ENCODE assay signal across 9 mouse cellular contexts in genomic region chr16:89943267-89943971, GRCm38 (mm10).
DNase-seq lines count a peak whose midpoint lies in the region; ATAC-seq and TF ChIP-seq lines count a peak whose summit lies in the region.
"Had no signal": no experiment of that assay in that cellular context is flagged by ENCODE, and none has a peak within 500 bp of the region (broad histone marks: within the 10 kb centered on the region; RNA-seq: fewer than 3 reads in every experiment).

No protein-coding gene starts in this region.

- no peaks in the 10 kb centered on the region for H3K27me3 ChIP-seq in kidney, postnatal 0 days (ENCODE audit: insufficient read depth, low read length)
- H3K27me3 ChIP-seq in kidney, embryonic 14.5 days (ENCODE audit: control insufficient read depth, insufficient read depth, low read length): no peaks in the 10 kb centered on the region
- H3K27me3 ChIP-seq in heart, embryonic 15.5 days: no peaks in the 10 kb centered on the region
- no peaks in the 10 kb centered on the region for H3K27me3 ChIP-seq in lung, postnatal 0 days (replicated peaks; ENCODE audit: insufficient read depth, low read length)
- H3K27me3 ChIP-seq in stomach, postnatal 0 days (ENCODE audit: control insufficient read depth, insufficient read depth, low read length): no peaks in the 10 kb centered on the region

- H3K27ac ChIP-seq in kidney, postnatal 0 days: no peak overlapping the region
- H3K27ac ChIP-seq in kidney, embryonic 14.5 days (ENCODE audit: low read depth, low read length): no peak overlapping the region
- H3K27ac ChIP-seq in heart, embryonic 15.5 days: no peak overlapping the region
- H3K27ac ChIP-seq in lung, postnatal 0 days (ENCODE audit: low read length): no peak overlapping the region
- no peak overlapping the region for H3K27ac ChIP-seq in stomach, postnatal 0 days (replicated peaks)
- H3K27ac ChIP-seq: macrophage had no signal

- no peak for TF ChIP-seq EP300 in lung, postnatal 0 days (IDR thresholded peaks at IDR 0.05)
- TF ChIP-seq EP300 in stomach, postnatal 0 days (optimal IDR thresholded peaks at IDR 0.05): no peak

- H3K4me3 ChIP-seq in kidney, postnatal 0 days (replicated peaks; ENCODE audit: low read depth, low read length): no peak overlapping the region
- no peak overlapping the region for H3K4me3 ChIP-seq in kidney, embryonic 14.5 days (ENCODE audit: low read length)
- no peak overlapping the region for H3K4me3 ChIP-seq in heart, embryonic 15.5 days
- H3K4me3 ChIP-seq in lung, postnatal 0 days (ENCODE audit: low read depth, low read length): no peak overlapping the region
- no peak overlapping the region for H3K4me3 ChIP-seq in stomach, postnatal 0 days (ENCODE audit: low read depth, low read length)

- H3K9ac ChIP-seq in kidney, postnatal 0 days (ENCODE audit: low read depth, low read length): no peak overlapping the region
- H3K9ac ChIP-seq in kidney, embryonic 14.5 days (ENCODE audit: low read depth, low read length): no peak overlapping the region
- H3K9ac ChIP-seq in heart, embryonic 15.5 days: no peak overlapping the region
- no peak overlapping the region for H3K9ac ChIP-seq in lung, postnatal 0 days (replicated peaks; ENCODE audit: low read depth)
- H3K9ac ChIP-seq in stomach, postnatal 0 days (ENCODE audit: low read length): no peak overlapping the region

- 43% methylated on average over 19 of the region's 19 CpGs for WGBS in kidney, postnatal 0 days
- WGBS in kidney, embryonic 14.5 days: 33% methylated on average over 19 of the region's 19 CpGs
- WGBS in heart, embryonic 15.5 days: 36% methylated on average over 19 of the region's 19 CpGs
- WGBS in lung, postnatal 0 days: 44% methylated on average over 19 of the region's 19 CpGs
- WGBS in stomach, postnatal 0 days: 46% methylated on average over 19 of the region's 19 CpGs

- no peak overlapping the region for H3K4me2 ChIP-seq in kidney, postnatal 0 days (ENCODE audit: low read length)
- no peak overlapping the region for H3K4me2 ChIP-seq in kidney, embryonic 14.5 days (replicated peaks; ENCODE audit: low read depth, low read length)
- H3K4me2 ChIP-seq in heart, embryonic 15.5 days: no peak overlapping the region
- no peak overlapping the region for H3K4me2 ChIP-seq in lung, postnatal 0 days (replicated peaks; ENCODE audit: low read depth, low read length)
- H3K4me2 ChIP-seq in stomach, postnatal 0 days (replicated peaks; ENCODE audit: low read depth): no peak overlapping the region

- peak; percentile 49; the same call in 1 of the 2 replicates for TF ChIP-seq CTCF in kidney, postnatal 0 days (IDR thresholded peaks at IDR 0.05; ENCODE audit: low read depth)
- TF ChIP-seq CTCF in brain, embryonic 14.5 days (IDR thresholded peaks at IDR 0.05; ENCODE audit: borderline replicate concordance, extremely low read depth, insufficient read depth, insufficient read length): no peak
- peak; percentile 56 for TF ChIP-seq CTCF in lung, postnatal 0 days (IDR thresholded peaks at IDR 0.05)
- TF ChIP-seq CTCF in stomach, postnatal 0 days (IDR thresholded peaks at IDR 0.05; ENCODE audit: low read depth): peak; percentile 64

- peak; percentile 47 for DNase-seq in kidney, postnatal 0 days (ENCODE audit: low spot score)
- peak; percentile 71 for DNase-seq in brain, embryonic 14.5 days (ENCODE audit: low read depth)
- DNase-seq in lung, postnatal 0 days (ENCODE audit: low spot score): peak; percentile 38
- DNase-seq in stomach, postnatal 0 days (ENCODE audit: low spot score): no peak
- no peak for DNase-seq in right cerebral cortex, postnatal 14 days
- no peak for DNase-seq in spleen, adult 12 weeks (ENCODE audit: low spot score)

- no peak for ATAC-seq in kidney, postnatal 0 days (replicated peaks; ENCODE audit: low FRiP score, low read depth)
- ATAC-seq in kidney, embryonic 14.5 days (ENCODE audit: low FRiP score, low TSS enrichment): no peak
- ATAC-seq in heart, embryonic 15.5 days (replicated peaks; ENCODE audit: insufficient number of reproducible peaks, insufficient read depth, low FRiP score, low read depth): 0 out of 2 replicates have a peak, but pooled peaks have one; percentile 22
- ATAC-seq in lung, postnatal 0 days: peak; percentile 43; the same call in 1 of the 2 replicates
- no peak for ATAC-seq in stomach, postnatal 0 days (ENCODE audit: low FRiP score, low TSS enrichment)

- H3K4me1 ChIP-seq in kidney, postnatal 0 days (replicated peaks; ENCODE audit: insufficient read depth, low read length): no peaks in the 10 kb centered on the region
- H3K4me1 ChIP-seq in kidney, embryonic 14.5 days (ENCODE audit: control insufficient read depth, insufficient read depth, low read length): peaks cover 11% of the 10 kb centered on the region; the same call in 1 of the 2 replicates
- peaks cover 11% of the 10 kb centered on the region for H3K4me1 ChIP-seq in heart, embryonic 15.5 days (replicated peaks)
- H3K4me1 ChIP-seq in lung, postnatal 0 days (ENCODE audit: insufficient read depth, low read depth, low read length): no peaks in the 10 kb centered on the region
- no peaks in the 10 kb centered on the region for H3K4me1 ChIP-seq in stomach, postnatal 0 days (replicated peaks; ENCODE audit: control insufficient read depth, insufficient read depth)

- 0 out of 2 replicates have a peak, but pooled peaks cover 8% of the 10 kb centered on the region for H3K9me3 ChIP-seq in kidney, postnatal 0 days (replicated peaks; ENCODE audit: low read length)
- no peaks in the 10 kb centered on the region for H3K9me3 ChIP-seq in kidney, embryonic 14.5 days (ENCODE audit: control insufficient read depth, low read length)
- H3K9me3 ChIP-seq in heart, embryonic 15.5 days (replicated peaks): no peaks in the 10 kb centered on the region
- 0 out of 2 replicates have a peak, but pooled peaks cover 5% of the 10 kb centered on the region for H3K9me3 ChIP-seq in lung, postnatal 0 days (ENCODE audit: low read length)
- H3K9me3 ChIP-seq in stomach, postnatal 0 days (ENCODE audit: control insufficient read depth, low read length): no peaks in the 10 kb centered on the region

- H3K36me3 ChIP-seq in kidney, postnatal 0 days (ENCODE audit: insufficient read depth, low read length): no peaks in the 10 kb centered on the region
- no peaks in the 10 kb centered on the region for H3K36me3 ChIP-seq in kidney, embryonic 14.5 days (ENCODE audit: control insufficient read depth, insufficient read depth, low read length)
- no peaks in the 10 kb centered on the region for H3K36me3 ChIP-seq in heart, embryonic 15.5 days
- H3K36me3 ChIP-seq in lung, postnatal 0 days (ENCODE audit: insufficient read depth, low read length): no peaks in the 10 kb centered on the region
- no peaks in the 10 kb centered on the region for H3K36me3 ChIP-seq in stomach, postnatal 0 days (ENCODE audit: control insufficient read depth, insufficient read depth, low read length)

- no peak for TF ChIP-seq POLR2A in brain, embryonic 14.5 days (IDR thresholded peaks at IDR 0.05; ENCODE audit: borderline replicate concordance, extremely low read depth, insufficient read depth, insufficient read length, poor library complexity, severe bottlenecking)

Comparison
In these comparisons a context has a peak if more than half of its experiments do, and no peak if none do; other contexts are left out.
1. ATAC-seq: peak in heart, embryonic 15.5 days (single experiment) and lung, postnatal 0 days (single experiment); none in kidney, postnatal 0 days (single experiment), kidney, embryonic 14.5 days (single experiment) and stomach, postnatal 0 days (single experiment).
2. DNase-seq: peak in kidney, postnatal 0 days (single experiment), brain, embryonic 14.5 days (single experiment) and lung, postnatal 0 days (single experiment); none in stomach, postnatal 0 days (single experiment), right cerebral cortex, postnatal 14 days (single experiment) and spleen, adult 12 weeks (single experiment).